Mouse (Mus musculus) CH12.LX (cell line): ENCODE measurements around the gene Mustn1. TPM values are rescaled to one million over a fixed set of nuclear protein-coding genes. Genes with fewer than 3 reads are reported as not detected.

Experiments
- DNase-seq: peaks from one replicate; pipeline ENCODE4 v3.0.0-alpha.2; 2013; ENCODE audit errors: extremely low read depth
- H3K27ac ChIP-seq: 2 replicates; pipeline ENCODE4 v1.5.1; 2012; ENCODE audit warnings: low read depth, mild to moderate bottlenecking, control low read depth, moderate library complexity; ENCODE audit not compliant: insufficient read depth
- H3K27me3 ChIP-seq: replicated peaks from 2 replicates; pipeline ENCODE3; 2012; ENCODE audit warnings: inconsistent platforms
- H3K36me3 ChIP-seq, 2 experiments: replicated peaks in 1 of 2; 2 replicates each; pipeline versions ENCODE3 to v1.6.1; 2012; ENCODE audit warnings: inconsistent platforms in 1 of 2, low read length in 1 of 2, mild to moderate bottlenecking in 1 of 2, mixed read lengths in 1 of 2, moderate library complexity in 1 of 2; ENCODE audit not compliant: control insufficient read depth in 1 of 2, insufficient read depth in 1 of 2
- H3K4me1 ChIP-seq, 2 experiments: 2 replicates each; pipeline ENCODE4 v1.6.1; 2012; ENCODE audit warnings: inconsistent platforms in 1 of 2, moderate library complexity in 1 of 2; ENCODE audit not compliant: insufficient read depth in 2 of 2, control insufficient read depth in 1 of 2
- H3K4me2 ChIP-seq: 2 replicates; pipeline ENCODE4 v1.6.1; 2012; ENCODE audit warnings: low read depth, mild to moderate bottlenecking, control low read depth; ENCODE audit not compliant: poor library complexity, insufficient read depth, severe bottlenecking
- H3K4me3 ChIP-seq, 3 experiments: fragments of 150-350 bp in 1 of 3; sonication (generic) in 1 of 3; replicated peaks in 1 of 3; 2 replicates each; pipeline versions ENCODE3 to v1.5.1; 2011 to 2012; ENCODE audit warnings: low read depth in 2 of 3, low read length in 2 of 3, mild to moderate bottlenecking in 2 of 3, moderate library complexity in 2 of 3, control low read depth in 1 of 3, improper control_type of control experiment in 1 of 3, inconsistent platforms in 1 of 3, mixed read lengths in 1 of 3; ENCODE audit not compliant: poor library complexity in 1 of 3
- H3K79me2 ChIP-seq: replicated peaks from 2 replicates; pipeline ENCODE4 v1.6.1; 2012; ENCODE audit warnings: mild to moderate bottlenecking, moderate library complexity; ENCODE audit not compliant: control insufficient read depth, poor library complexity, insufficient read depth, severe bottlenecking; ENCODE audit errors: extremely low read depth
- H3K9ac ChIP-seq: 2 replicates; pipeline ENCODE4 v1.6.1; 2012; ENCODE audit warnings: low read depth, mild to moderate bottlenecking, control low read depth, moderate library complexity; ENCODE audit not compliant: insufficient read depth
- H3K9me3 ChIP-seq: replicated peaks from 2 replicates; pipeline ENCODE3; 2012; ENCODE audit warnings: low read length, inconsistent platforms, mixed read lengths
- BHLHE40 ChIP-seq: IDR thresholded peaks from 2 replicates; pipeline ENCODE4 v1.6.1; 2011; ENCODE audit warnings: mild to moderate bottlenecking, low read depth, low read length, improper control_type of control experiment
- CHD1 ChIP-seq: IDR thresholded peaks from 2 replicates; pipeline ENCODE4 v1.6.1; 2012; ENCODE audit warnings: low read depth, low read length, improper control_type of control experiment, inconsistent platforms
- CHD2 ChIP-seq: IDR thresholded peaks from 2 replicates; pipeline ENCODE4 v1.6.1; 2011; ENCODE audit warnings: low read length, improper control_type of control experiment
- E2F4 ChIP-seq: IDR thresholded peaks from 2 replicates; pipeline ENCODE4 v1.6.1; 2011; ENCODE audit warnings: low read depth, low read length, improper control_type of control experiment; ENCODE audit not compliant: insufficient replicate concordance
- ELF1 ChIP-seq: IDR thresholded peaks from 2 replicates; pipeline ENCODE4 v1.6.1; 2014; ENCODE audit warnings: low read depth, mild to moderate bottlenecking, inconsistent platforms, low read length, improper control_type of control experiment
- EP300 ChIP-seq: IDR thresholded peaks from 2 replicates; pipeline ENCODE4 v1.6.1; 2011; ENCODE audit warnings: low read length, improper control_type of control experiment
- ETS1 ChIP-seq: conservative IDR thresholded peaks from 2 replicates; pipeline ENCODE4 v1.6.1; 2012; ENCODE audit warnings: low read depth, mild to moderate bottlenecking, inconsistent platforms, low read length, improper control_type of control experiment, moderate library complexity
- HCFC1 ChIP-seq: IDR thresholded peaks from 2 replicates; pipeline ENCODE4 v1.6.1; 2012; ENCODE audit warnings: low read depth, mild to moderate bottlenecking, inconsistent platforms, low read length, improper control_type of control experiment
- MAFK ChIP-seq: IDR thresholded peaks from 2 replicates; pipeline ENCODE4 v1.6.1; 2011; ENCODE audit warnings: low read length, improper control_type of control experiment; ENCODE audit not compliant: insufficient replicate concordance
- MAX ChIP-seq: IDR thresholded peaks from 2 replicates; pipeline ENCODE4 v1.6.1; 2011; ENCODE audit warnings: low read length, improper control_type of control experiment
- MAZ ChIP-seq: IDR thresholded peaks from 2 replicates; pipeline ENCODE4 v1.6.1; 2012; ENCODE audit warnings: low read depth, mild to moderate bottlenecking, inconsistent platforms, low read length, improper control_type of control experiment, moderate library complexity
- MXI1 ChIP-seq: IDR thresholded peaks from 2 replicates; pipeline ENCODE4 v1.6.1; 2011; ENCODE audit warnings: mild to moderate bottlenecking, low read depth, low read length, improper control_type of control experiment
- RCOR1 ChIP-seq: conservative IDR thresholded peaks from 2 replicates; pipeline ENCODE4 v1.6.1; 2012; ENCODE audit warnings: low read depth, mild to moderate bottlenecking, inconsistent platforms, low read length, improper control_type of control experiment
- TCF12 ChIP-seq: IDR thresholded peaks from 2 replicates; pipeline ENCODE4 v1.6.1; 2014; ENCODE audit warnings: low read depth, mild to moderate bottlenecking, inconsistent platforms, low read length, improper control_type of control experiment
- USF1 ChIP-seq: IDR thresholded peaks from 2 replicates; pipeline ENCODE4 v1.6.1; 2014; ENCODE audit warnings: low read depth, mild to moderate bottlenecking, inconsistent platforms, low read length, improper control_type of control experiment
- ZNF384 ChIP-seq: IDR thresholded peaks from 2 replicates; pipeline ENCODE4 v1.6.1; 2012; ENCODE audit warnings: low read depth, low read length, improper control_type of control experiment, inconsistent platforms
- dilution Hi-C: fragments of 300-500 bp; cut with MboI; formaldehyde crosslinking; loops from 2 replicates; pipeline ENCODE4 v1.14.3; 2020; ENCODE audit warnings: low sequenced_read_pairs; ENCODE audit not compliant: extremely low pct_unique_long_range_greater_than_20kb, extremely low pct_ligation_motif_present
- in situ Hi-C: fragments of 300-500 bp; cut with MboI; formaldehyde crosslinking; loops from 3 replicates; pipeline ENCODE4 v1.14.3; 2019; ENCODE audit warnings: low sequenced_read_pairs, low pct_ligation_motif_present, low pct_unique_long_range_greater_than_20kb, mixed read lengths
- polyA plus RNA-seq: library from polyadenylated mRNA; unstranded; fragments of >175 nt; gene quantifications from 2 replicates; pipeline ENCODE4 v1.2.1, GENCODE M21; 2012; ENCODE audit warnings: low read depth; ENCODE audit not compliant: insufficient read length
- total RNA-seq, 2 experiments: library from RNA; depleted of rRNA; stranded (reverse); fragments of 300-350 nt in 1 of 2; fragments of >200 nt in 1 of 2; gene quantifications; 2 replicates each; pipeline ENCODE4 v1.2.3; 2012 to 2014

Gene Mustn1
- total and polyA plus RNA-seq, 3 experiments = 0.19 to 0.44 (median 0.30) TPM

GRCm38 (mm10) chr14:30843701-30844100 is 35.3 kb upstream of the Mustn1 start:
- dilution Hi-C loops (no loop called here), in situ Hi-C loops (no loop called here)
- Histone ChIP-seq H3K4me1 (no peaks in the 10 kb centered on the region), H3K27me3 (no peaks in the 10 kb centered on the region), H3K79me2 (no peaks in the 10 kb centered on the region), H3K36me3 (peaks cover 8 to 57% of the 10 kb centered on the region in 2 experiments), H3K9me3 (no peaks in the 10 kb centered on the region), H3K4me3 (no peak overlapping the region), H3K4me2 (no peak overlapping the region), H3K27ac (no peak overlapping the region), H3K9ac (no peak overlapping the region)
- TF ChIP-seq ZNF384 (no peak), ELF1 (no peak), MXI1 (no peak), CHD1 (no peak), EP300 (no peak), CHD2 (no peak), MAX (no peak), USF1 (no peak), E2F4 (no peak), MAFK (no peak), ETS1 (no peak), TCF12 (no peak), HCFC1 (no peak), BHLHE40 (no peak), RCOR1 (no peak)
- no peak for DNase-seq

GRCm38 (mm10) chr14:30850504-30850903 is 28.5 kb upstream of the Mustn1 start:
- no peaks in the 10 kb centered on the region for H3K4me1 ChIP-seq
- no peak overlapping the region for H3K4me3 ChIP-seq
- dilution Hi-C loops (no loop called here), in situ Hi-C loops (loop anchor here (10.0 kb wide), 1 partner anchor 266 kb away; no protein-coding TSS in a partner anchor)
- H3K36me3 ChIP-seq = peaks cover 2 to 54% of the 10 kb centered on the region in 2 experiments
- TF ChIP-seq MAZ = no peak
- H3K9ac ChIP-seq = no peak overlapping the region
- H3K9me3 ChIP-seq = no peaks in the 10 kb centered on the region
- H3K27me3 ChIP-seq = no peaks in the 10 kb centered on the region
- no peak overlapping the region for H3K4me2 ChIP-seq
- H3K27ac ChIP-seq = no peak overlapping the region
- no peak for DNase-seq
- H3K79me2 ChIP-seq = no peaks in the 10 kb centered on the region
